Mouse (Mus musculus) right cerebral cortex, postnatal 36 days (tissue): Measurements from ENCODE around the gene Pgghg.

Experiments
- DNase-seq, 2 experiments: peaks; one replicate each; pipeline ENCODE4 v3.0.0; 2022; ENCODE audit warnings: low spot score in 2 of 2, mixed read lengths in 1 of 2

The Pgghg gene

GRCm38 (mm10) chr7:140941222-140942051 lies at the start of gene Pgghg:
Gene Pgghg, plus strand, starts transcription at chr7:140941391.
- no peak for DNase-seq

- no peak for DNase-seq
These were observed 47.2 kb upstream of the Pgghg start for GRCm38 (mm10) chr7:140894031-140894430.

DNA sequence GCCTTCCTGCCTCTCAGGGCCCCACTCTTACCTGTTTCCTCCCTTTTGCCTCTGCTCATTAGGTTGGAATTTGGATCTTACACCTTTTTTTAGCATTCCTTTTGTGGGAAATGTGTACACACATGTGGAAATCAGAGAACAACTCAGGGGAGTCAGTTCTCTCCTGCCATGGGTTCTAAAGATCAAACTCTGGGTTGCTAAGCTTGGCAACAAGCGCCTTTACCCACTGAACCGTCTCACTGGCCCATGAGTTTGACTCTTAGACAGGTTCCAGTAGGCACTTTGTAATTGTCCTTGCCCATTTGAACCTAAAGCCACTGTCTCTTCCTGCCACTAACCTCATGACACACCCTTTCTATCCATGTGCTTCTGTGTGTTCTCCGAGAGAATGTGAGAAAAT lies 46.6 kb upstream of the Pgghg start:
- DNase-seq, result no peak

DNA sequence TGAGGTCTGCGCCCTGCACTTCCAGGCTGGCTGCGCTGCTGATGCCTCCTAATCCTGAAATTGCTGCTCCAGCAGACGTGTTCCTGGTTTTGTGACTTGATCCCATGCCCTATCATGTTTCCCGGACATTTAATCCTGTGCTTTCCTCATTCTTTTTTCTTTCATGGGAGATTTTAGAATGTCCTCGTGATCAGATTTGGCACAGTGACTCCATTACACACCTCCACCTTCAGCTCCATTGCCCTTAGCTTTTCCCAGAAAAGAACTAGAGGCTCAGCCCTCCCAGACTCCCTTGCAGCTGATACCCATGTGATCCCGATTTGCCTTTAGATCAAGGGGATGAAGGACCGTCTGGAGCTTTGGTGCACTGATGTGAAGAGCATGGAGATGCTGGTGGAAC lies 43.3 kb upstream of the Pgghg start:
- DNase-seq, result no peak

- DNase-seq, result no peak
These were observed 42.1 kb upstream of the Pgghg start for GRCm38 (mm10) chr7:140899121-140899520.

DNA sequence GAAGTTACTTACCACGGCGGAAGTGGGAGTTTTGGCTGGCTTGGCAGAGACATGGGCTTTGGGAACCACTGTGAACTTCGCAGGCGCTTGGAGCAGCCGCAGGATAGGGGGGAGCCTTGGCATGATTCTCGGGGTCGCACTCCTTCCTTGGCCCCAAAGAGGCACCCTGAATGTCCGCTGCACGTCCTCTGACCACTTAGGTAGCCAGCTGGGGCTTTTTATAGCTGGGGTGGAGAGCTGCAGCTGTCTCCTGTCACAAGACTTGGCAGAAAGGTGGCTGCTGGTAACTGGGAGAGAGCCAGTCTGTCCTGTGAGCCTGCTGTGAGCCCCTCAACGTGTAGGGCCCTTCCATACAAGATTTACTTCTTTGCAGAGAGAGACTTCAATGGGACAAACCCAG lies 41.0 kb upstream of the Pgghg start, which contains the start of gene Cox8b:
TSS of gene Cox8b (minus strand) at position 227 of the 400 bp plus-strand sequence.
- no peak for DNase-seq

DNA sequence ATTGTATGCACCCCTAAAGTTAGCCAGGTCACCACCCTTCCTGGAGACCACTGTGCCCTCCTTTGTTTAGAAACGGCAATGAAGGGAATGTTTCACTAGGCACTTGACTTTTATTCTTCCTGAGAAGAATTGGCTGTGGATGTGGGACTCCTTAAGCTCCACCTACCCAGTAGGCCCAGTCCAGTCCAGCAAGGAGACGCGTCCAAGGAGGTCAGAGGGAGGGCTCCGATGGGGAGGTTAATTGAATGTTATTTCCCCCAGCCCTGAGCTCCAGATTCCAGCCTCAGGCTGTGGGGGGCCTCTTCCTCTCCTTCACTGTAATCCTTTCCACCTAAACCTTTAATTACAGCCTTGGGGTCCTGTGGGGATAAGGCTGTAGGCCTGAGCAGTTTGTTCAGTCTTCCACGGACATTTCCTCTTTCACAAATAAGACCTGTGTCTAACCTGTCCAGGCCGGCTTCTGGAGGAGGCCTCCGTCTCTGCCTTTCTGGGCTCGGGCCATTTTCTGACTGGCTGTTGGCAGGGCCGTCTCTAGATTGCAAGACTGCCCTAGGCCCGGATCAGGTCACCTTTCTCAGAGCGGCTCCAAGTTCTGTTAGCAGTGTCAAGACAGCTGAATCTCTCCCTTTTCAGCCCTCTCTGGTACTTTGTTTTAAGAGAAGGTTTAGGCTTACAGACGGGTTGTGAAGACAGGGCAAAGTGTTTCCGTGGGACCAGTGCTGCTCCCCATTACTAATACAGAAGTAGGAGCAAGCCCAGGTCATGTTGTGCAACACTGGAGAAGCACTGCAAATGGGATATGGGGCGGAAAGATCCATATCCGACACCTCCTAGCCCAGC lies 38.9 kb upstream of the Pgghg start:
- no peak for DNase-seq

- peak in 1 of 2 experiments; percentile 41 for DNase-seq
These were observed 38.0 kb upstream of the Pgghg start for GRCm38 (mm10) chr7:140903212-140903611.

- DNase-seq, result no peak
These were observed 35.5 kb upstream of the Pgghg start for GRCm38 (mm10) chr7:140905642-140906081.

- no peak for DNase-seq
These were observed 34.1 kb upstream of the Pgghg start for GRCm38 (mm10) chr7:140907131-140907530.

GRCm38 (mm10) chr7:140907697-140908096 lies 33.5 kb upstream of the Pgghg start:
- no peak for DNase-seq

- DNase-seq, result no peak
These were observed 33.0 kb upstream of the Pgghg start for GRCm38 (mm10) chr7:140908181-140908580.

DNA sequence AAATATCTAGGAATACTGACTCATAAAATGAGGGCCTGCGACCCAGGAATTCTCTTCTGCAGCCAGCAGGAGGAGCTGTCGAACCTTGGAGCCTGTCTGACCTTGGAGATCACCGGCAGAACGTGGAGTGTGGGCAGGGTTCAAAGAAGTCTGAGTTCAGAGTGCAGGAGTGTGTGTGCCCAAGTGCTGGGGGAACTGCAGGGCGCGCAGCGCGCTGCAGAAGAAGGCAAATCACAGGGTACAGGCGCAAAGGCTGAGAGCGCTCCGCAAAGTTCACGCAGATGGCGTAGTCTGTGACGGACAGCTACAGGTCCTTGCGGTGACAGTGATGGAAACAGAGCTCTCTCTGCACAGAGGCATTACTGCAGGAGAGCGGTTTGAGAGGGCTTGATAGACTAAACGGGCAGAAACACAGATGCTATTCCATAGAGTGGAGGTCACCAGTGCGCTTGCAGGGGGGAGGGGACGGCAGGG lies 32.5 kb upstream of the Pgghg start:
- DNase-seq, result peak; percentile 27 to 48

DNA sequence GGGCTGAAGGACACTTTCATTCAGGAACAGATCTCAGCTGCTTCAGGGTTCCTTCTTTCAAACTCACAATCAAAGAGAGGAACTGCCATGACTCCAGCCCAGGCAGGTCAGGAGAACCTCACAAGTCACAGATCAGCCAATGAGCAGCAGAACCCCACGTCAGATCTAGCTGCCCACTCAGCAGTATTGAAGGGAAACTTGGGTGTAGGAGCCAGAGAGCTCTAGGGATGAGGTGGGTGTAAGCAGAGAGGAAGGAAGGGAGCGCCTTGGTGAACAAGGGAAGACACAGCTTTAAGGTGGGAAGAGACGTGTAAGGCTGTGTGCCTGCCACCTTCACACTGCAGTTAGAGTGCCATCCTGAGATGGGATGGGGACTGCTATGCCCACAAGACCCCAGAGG lies 28.9 kb upstream of the Pgghg start:
- peak; percentile 28 to 44 for DNase-seq

DNA sequence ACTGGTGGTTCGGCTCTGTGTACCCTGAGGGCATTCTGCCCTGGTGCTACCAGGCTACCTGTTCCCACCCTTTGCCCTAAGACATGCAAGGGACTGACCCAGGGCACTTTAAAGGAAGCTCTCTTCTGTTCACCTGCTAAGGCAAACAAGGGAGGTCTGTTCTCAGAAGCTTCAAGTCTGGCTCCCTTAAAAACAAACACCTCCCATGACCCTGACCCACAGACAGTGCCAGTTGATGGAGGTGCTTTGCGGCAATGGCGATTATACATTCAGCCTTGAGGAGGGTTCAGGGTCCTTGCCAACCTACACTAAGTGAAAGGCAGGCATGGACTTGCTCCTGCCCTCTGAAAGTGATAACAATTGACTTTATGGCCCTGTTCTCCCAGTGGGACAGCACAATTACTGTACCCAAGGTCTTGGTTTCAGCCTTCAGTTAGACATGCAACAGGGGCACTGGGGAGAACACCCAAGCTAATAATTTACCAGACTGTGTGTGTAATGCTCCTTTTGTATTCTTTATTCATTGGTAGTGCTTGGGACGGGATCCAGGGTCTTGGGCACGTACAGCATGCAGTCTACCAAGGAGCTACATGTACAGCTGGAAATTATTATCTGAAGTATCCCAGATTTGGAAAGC lies 28.2 kb upstream of the Pgghg start:
- DNase-seq, result no peak

DNA sequence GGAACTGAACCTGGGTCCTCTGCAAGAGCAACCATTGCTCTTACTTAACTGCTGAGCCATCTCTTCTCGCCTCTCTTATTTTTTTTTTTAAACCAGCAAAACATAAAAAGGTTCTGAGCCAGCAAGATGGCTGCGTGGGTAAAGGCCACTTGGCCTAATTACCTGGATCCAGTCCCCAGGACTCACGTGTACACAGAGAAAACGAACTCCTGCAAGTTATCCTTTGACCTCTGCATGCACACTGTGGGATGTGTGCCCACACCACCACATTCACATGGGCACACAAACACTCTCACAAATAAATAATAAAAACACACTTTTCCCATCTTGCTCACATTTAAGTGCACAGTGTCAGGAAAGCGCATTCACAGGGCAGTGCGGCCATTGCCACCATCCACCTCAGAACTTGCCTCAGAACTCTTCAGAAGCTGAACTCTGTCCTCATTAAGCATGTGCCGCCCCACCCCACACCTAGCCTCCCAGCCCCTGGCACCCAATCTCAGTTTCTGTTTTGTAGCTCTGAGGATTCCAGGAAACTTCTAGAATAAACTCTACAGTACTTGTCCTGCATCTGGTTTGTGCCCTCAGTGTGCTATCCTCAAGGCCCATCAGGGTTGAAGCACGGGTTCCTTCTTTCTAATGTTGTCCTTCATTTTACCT lies 27.0 kb upstream of the Pgghg start:
- no peak for DNase-seq

GRCm38 (mm10) chr7:140919911-140920310 lies 21.3 kb upstream of the Pgghg start:
- DNase-seq, result no peak

GRCm38 (mm10) chr7:140920418-140921029 lies 20.7 kb upstream of the Pgghg start, which contains the start of gene Nlrp6:
Gene Nlrp6, plus strand, starts transcription at chr7:140920902.
- no peak for DNase-seq

GRCm38 (mm10) chr7:140921225-140921975 lies 19.8 kb upstream of the Pgghg start:
- no peak for DNase-seq

GRCm38 (mm10) chr7:140922398-140923069 lies 18.7 kb upstream of the Pgghg start:
- DNase-seq, result no peak
